Mouse (Mus musculus) cerebellum, postnatal 10 days (tissue): ENCODE measurements around the gene Ndufs8.

Experiments used
- DNase-seq, 2 experiments: peaks; one replicate each; pipeline ENCODE4 v3.0.0; 2021; ENCODE audit warnings: mixed read lengths in 2 of 2

Ndufs8 gene

DNA sequence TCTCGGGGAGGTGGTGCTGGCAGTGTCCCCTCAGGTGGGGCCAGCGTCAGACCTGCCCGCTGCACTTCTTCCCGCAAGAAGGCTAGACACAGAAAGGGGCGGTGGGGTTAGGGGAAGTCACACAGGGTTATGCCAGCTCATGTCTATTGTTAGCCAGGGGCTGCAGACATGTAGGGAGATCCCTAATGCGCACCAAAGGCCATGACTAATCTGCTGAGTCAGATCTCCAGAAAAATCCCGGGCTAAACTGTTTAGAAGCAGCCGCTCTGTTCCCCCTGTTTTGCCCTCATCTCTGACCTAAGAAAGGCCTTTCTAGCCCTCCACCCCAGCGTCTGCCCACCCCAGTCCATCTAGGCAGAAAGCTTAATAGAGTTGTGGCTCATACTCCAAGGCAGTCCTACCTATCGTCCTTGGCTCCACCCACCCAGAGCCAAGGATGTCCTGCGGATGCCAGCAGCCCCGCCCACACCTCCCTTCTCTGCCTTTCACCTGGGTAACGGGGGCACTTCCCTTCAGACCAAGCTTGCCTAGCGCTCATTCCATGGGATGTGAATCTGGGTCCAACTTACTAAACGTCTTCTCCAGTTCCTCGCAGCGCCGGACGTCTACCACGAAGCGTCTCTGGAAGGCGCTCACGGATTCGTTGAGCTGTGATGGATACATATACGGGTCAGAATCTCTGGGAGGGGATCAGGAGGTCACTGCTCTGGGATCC is 8.8 kb downstream of the Ndufs8 start:
- no peak for DNase-seq

DNA sequence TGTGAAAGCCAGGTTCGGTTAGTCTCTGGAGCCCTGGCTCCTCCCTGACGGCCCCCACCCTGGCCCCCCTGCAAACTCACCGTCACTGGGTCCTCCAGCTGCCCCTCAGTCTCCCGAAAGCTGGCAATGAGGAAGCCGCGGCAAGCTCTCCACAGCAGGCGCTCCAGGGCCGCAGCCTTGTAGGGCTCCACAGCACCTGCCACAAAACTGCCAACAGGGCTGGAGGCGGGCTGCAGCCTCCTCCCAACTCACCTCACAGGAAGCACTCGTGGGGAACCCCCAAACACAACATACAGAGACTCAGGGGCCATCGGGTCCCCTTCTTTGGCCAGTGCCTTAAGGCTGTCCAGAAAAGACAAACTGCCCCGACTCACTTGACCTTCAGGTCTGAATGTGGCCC is 9.6 kb downstream of the Ndufs8 start:
- no peak for DNase-seq

GRCm38 (mm10) chr19:3899618-3900017 is 13.0 kb downstream of the Ndufs8 start:
- no peak for DNase-seq

DNA sequence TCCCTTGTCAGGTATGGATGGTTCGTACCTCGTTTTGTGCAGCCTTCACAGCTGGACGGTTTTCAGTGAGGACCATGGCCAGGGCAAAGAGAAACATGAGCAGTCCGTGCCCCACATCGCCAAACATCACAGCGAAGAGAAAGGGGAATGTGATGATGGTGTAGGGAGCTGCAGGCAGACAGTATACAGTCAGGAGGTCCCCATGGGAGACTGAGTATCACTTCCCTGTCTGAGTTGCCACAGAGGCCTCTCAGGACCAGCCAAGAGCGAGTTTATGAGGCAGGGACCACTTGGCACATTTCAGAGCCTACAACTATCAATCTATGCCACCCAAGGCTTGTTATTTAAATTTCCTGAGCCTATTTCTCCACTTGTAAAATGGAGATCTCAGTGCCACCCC is 13.6 kb downstream of the Ndufs8 start:
- DNase-seq = no peak

DNA sequence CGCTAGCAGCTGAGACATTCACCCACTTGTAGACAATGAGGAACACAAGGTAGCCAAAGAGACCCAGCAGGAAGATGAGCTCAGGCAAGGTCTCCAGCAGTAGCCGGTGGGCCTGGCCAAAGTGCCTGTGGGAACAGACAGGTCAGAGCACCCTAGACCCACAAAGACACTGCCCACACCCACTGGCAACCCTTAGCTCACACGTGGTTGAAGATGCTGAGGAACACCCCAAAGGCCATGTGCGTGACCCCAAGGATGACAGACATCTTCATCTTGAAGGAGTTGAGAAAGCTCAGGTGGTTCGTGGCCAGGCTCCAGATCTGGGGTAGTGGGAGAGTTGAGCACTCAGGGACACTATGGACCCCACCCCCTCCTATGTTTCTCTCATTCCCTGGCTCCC is 15.0 kb downstream of the Ndufs8 start:
- DNase-seq = no peak

- DNase-seq = no peak
Measured at GRCm38 (mm10) chr19:3896208-3896607, 16.4 kb downstream of the Ndufs8 start.

DNA sequence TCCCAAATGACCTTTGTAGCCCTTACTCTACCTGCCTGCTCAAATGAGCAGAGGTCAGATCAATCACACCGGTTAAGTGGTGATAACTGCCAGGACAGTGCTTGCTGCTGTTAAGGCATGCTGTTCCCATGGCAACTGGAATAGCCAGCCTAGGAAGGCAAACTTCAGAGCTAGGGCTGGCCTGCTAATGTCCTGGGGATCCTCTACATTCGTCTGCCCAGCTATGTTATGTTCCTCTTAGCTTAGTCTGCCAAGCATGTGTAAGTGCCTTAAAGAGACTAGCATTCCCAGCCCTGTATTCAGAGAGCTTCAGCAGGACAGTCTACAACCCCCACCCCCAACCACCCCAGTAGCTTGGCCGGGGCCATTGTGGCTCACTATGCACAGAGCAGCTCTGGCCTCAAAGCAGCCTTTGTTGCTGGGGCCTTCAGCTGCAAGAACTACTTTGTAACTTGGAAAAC is 17.4 kb downstream of the Ndufs8 start:
- peak in 1 of 2 experiments; percentile 43 for DNase-seq

DNA sequence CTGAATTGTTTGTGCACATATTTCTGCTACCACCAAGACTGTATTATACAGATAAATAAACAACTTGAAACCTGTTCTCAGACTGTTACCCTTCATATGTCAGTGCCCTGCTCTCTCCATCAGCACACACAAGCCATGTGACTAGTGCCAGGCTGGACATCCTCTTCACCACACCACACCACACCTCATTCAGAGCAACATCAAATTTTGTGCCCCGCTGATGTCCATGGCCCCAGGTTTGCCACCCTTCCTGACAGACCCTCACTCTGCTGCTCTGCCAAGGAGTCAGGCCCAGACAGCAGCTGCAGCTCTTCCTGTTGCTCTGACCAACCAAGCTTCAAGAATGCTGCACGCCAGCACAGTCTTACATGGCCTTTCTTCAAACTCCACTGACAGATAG is 18.3 kb downstream of the Ndufs8 start:
- DNase-seq = no peak

GRCm38 (mm10) chr19:3893545-3894116 is 18.9 kb downstream of the Ndufs8 start:
- DNase-seq = no peak

DNA sequence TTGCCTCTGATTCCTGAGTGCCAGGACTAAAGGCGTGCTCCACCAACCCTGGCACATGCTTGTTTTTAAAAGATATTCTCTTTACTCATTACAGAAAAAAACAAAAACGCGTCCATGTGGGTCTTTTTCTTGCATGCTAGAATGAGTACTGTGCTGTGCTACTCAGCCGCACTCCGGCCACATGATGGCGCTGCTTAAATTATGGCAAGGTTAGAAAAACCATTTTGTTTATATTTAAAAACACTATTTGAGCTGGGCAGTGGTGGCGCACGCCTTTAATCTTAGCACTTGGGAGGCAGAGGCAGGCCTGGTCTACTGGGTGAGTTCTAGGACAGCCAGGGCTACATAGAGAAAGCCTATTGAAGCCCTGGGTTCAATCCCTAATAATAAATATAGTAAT is 22.4 kb downstream of the Ndufs8 start:
- DNase-seq = no peak

- no peak for DNase-seq
Measured at GRCm38 (mm10) chr19:3889096-3889495, 23.5 kb downstream of the Ndufs8 start.

DNA sequence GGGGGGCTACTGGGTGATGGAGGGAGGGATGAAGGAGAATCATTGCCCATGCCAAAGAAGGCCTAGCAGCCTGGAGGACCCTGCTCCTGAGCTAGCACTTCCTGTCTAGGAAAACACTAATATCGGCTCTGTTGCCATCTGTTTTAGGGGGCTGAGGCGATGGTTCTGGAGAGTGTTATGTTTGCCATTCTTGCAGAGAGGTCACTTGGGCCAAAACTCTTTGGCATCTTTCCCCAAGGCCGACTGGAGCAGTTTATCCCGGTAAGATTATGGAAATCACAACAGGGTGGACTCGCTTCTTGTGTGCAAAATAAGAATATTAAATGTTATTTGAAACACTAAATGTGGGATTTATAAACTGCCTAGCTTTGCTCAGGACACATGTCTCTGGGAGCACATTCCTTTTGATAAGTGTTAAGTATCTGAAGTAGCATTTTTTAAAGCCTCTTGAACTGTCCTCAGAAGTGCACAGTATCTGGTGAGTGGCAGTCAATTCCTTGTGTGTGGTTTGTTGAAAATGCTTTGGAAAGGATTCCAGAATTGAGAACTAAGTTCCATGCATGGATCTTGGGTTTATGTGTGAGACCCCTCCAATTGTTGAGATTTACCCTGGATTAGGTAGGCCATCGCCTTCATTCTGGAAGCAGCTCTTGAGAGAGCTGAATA is 28.1 kb downstream of the Ndufs8 start:
- DNase-seq = peak; percentile 43 to 45

DNA sequence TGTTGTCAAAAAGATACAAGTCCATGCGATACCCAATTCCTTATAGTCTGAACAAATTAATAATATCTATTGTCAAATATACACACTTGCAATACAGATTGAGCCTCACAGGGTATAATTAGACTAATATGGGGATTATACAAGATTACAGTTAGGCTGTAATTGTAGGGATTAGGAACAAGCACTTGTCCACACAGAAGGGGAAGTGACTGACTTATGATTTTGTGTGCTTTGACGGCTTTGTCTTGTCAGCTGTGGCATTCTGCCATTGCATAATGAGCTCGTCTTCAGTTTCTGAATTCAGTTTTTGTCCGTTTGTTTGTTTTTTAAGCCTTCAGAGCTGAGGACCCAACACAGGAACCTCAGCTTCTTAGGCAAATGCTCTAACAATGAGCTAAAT is 30.4 kb downstream of the Ndufs8 start:
- DNase-seq = no peak

DNA sequence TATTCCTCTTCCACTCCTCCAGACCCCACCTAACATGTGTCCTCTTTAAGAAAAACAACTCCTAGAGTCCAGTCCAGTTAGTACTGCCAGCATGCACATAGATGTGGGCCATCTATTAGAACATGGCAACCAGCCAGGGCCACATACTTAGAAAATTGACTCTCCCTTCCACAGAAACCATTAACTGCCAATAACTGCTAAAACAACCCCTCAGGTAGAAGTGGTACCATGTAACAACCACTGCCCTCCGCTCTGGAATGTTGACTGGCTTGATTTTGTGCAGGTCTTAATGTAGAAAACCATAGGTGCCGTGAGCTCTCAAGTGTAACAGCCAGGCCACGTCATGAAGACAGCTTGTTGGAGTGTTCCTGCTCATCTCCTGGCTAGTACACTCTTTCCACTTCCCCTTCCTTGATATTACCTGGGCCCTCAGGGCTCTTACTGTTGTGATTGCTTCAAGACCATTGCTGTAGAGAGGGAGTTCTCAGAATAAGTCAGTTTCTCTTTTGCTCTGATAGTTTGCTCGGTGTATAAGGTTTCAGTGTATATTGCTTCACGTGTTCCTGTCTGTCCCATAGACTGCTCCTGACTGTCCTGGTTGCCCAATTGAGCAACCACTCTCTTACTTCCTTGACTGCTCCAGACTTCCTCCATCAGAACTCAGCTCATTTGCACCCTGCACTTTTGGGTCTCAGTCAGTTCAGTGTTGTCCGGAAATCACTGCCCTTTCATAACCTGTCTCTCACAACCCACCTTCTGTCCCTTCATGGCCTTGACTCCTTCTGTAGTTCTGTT is 32.3 kb downstream of the Ndufs8 start:
- DNase-seq = no peak

DNA sequence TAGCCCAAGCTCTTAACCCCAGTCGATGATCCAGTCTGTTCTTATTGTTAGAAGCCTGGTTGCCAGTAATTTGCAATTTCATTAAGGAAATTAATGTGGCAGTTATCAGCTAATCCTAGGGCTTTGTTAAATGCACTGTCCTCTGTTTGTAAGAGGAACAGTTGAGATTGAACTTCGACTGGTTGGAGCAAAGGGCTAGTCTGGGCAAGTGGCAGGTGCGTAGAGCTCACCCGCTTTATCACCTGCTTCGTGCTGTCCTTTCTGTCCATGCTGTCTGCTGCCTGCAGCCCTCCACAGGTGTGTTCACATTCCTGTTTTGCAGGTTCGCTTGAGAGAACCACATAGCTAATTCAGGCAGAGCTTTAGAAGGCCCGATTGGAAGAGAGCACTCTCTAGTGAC is 37.5 kb downstream of the Ndufs8 start:
- no peak for DNase-seq

GRCm38 (mm10) chr19:3872373-3872772 is 40.2 kb downstream of the Ndufs8 start:
- DNase-seq = peak; percentile 70 to 77

DNA sequence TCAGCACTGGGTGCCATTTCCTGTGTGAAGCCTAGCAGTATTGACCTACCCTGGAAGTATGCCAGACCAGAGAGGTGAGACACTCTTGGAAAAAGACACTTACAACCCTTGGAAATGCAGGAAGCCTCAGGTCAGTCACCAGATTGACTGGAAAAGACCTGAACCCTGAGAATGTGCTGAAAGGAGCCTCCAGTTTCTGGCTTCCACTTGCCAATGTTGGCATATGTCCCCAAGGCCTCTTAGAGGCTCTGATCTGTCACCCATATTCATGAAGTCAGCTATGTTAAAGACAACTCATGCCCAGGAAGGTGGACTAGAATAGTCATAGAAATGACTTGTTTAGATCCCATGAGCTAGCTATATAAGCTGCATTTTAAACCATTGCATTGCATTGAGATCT is 41.1 kb downstream of the Ndufs8 start:
- DNase-seq = no peak

GRCm38 (mm10) chr19:3868290-3868689 is 44.3 kb downstream of the Ndufs8 start:
- DNase-seq = no peak

- no peak for DNase-seq
Measured at GRCm38 (mm10) chr19:3864960-3865359, 47.6 kb downstream of the Ndufs8 start.

GRCm38 (mm10) chr19:3862713-3863112 is 49.9 kb downstream of the Ndufs8 start:
- no peak for DNase-seq
